Mouse (Mus musculus) lung, adult 2 months (tissue): ENCODE results near the gene Rint1.

ENCODE experiments used
- CTCF ChIP-seq: fragments of 200-500 bp; IDR thresholded peaks from 2 replicates; pipeline ENCODE4 v1.5.1; 2011; ENCODE audit warnings: mild to moderate bottlenecking, low read length, control low read depth; ENCODE audit not compliant: insufficient read depth
- POLR2A ChIP-seq: fragments of 200-500 bp; IDR thresholded peaks from 2 replicates; pipeline ENCODE4 v1.6.1; 2011; ENCODE audit warnings: low read depth, mild to moderate bottlenecking, control low read depth, low read length, borderline replicate concordance; ENCODE audit errors: extremely low read depth

DNA sequence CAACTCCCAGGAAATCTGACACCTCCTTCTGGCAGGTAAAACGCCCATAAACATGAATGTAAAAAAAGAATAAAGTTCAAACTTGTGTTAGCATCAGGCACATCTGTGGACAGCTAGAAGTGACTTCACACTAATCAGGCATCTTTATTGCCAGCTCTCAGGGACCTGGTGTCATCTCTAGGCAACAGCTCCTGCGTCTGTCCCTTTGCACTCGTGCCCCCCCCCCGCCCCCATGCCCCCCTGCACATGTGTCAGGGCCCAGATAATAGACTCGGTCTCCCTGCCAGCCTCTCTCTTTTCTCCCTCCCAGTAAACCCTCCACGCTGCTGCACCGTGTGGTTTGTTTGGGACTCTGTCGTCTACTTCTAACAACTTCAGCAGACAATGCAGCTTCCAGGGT is 16.4 kb upstream of the Rint1 start:
- TF ChIP-seq CTCF (no peak), POLR2A (no peak)
